Mouse (Mus musculus): ENCODE results near the gene Eml6. TPM values are rescaled to one million over a fixed set of nuclear protein-coding genes. Genes with fewer than 3 reads are reported as not detected.

Eml6 gene
- polyA plus RNA-seq, 1 experiment, result 39.6 TPM

GRCm38 (mm10) chr11:29799839-29800238 lies 226.0 kb downstream of the Eml6 start:
- no peak for DNase-seq (ENCODE audit: extremely low spot score in 1 of 2, low spot score in 1 of 2)

- DNase-seq (ENCODE audit: extremely low spot score in 1 of 2, low spot score in 1 of 2), result peak; percentile 68 to 78
Measured at GRCm38 (mm10) chr11:29795106-29795505, 230.7 kb downstream of the Eml6 start.

- peak in 1 of 2 experiments; percentile 43 for DNase-seq (ENCODE audit: extremely low spot score in 1 of 2, low spot score in 1 of 2)
Measured at GRCm38 (mm10) chr11:29794475-29794874, 231.4 kb downstream of the Eml6 start.

- no peak for DNase-seq (ENCODE audit: extremely low spot score in 1 of 2, low spot score in 1 of 2)
Measured at GRCm38 (mm10) chr11:29790796-29791195, 235.0 kb downstream of the Eml6 start.

GRCm38 (mm10) chr11:29788921-29789638 lies 236.8 kb downstream of the Eml6 start:
- DNase-seq (ENCODE audit: extremely low spot score in 1 of 2, low spot score in 1 of 2), result peak; percentile 92

- DNase-seq (ENCODE audit: extremely low spot score in 1 of 2, low spot score in 1 of 2), result no peak
Measured at GRCm38 (mm10) chr11:29788499-29788898, 237.3 kb downstream of the Eml6 start.

GRCm38 (mm10) chr11:29787473-29787872 lies 238.4 kb downstream of the Eml6 start:
- DNase-seq (ENCODE audit: extremely low spot score in 1 of 2, low spot score in 1 of 2), result peak in 1 of 2 experiments; percentile 49

- DNase-seq (ENCODE audit: extremely low spot score in 1 of 2, low spot score in 1 of 2), result no peak
Measured at GRCm38 (mm10) chr11:29786583-29787219, 239.1 kb downstream of the Eml6 start.

GRCm38 (mm10) chr11:29779409-29780026 lies 246.3 kb downstream of the Eml6 start:
- no peak for DNase-seq (ENCODE audit: extremely low spot score in 1 of 2, low spot score in 1 of 2)

- DNase-seq (ENCODE audit: extremely low spot score in 1 of 2, low spot score in 1 of 2), result no peak
Measured at GRCm38 (mm10) chr11:29778936-29779335, 246.9 kb downstream of the Eml6 start.

GRCm38 (mm10) chr11:29777964-29778363 lies 247.9 kb downstream of the Eml6 start:
- DNase-seq (ENCODE audit: extremely low spot score in 1 of 2, low spot score in 1 of 2), result peak; percentile 82 to 87

- DNase-seq (ENCODE audit: extremely low spot score in 1 of 2, low spot score in 1 of 2), result no peak
Measured at GRCm38 (mm10) chr11:29774760-29775159, 251.1 kb downstream of the Eml6 start.

GRCm38 (mm10) chr11:29774296-29774695 lies 251.5 kb downstream of the Eml6 start:
- no peak for DNase-seq (ENCODE audit: extremely low spot score in 1 of 2, low spot score in 1 of 2)

GRCm38 (mm10) chr11:29772279-29772678 lies 253.6 kb downstream of the Eml6 start:
- DNase-seq (ENCODE audit: extremely low spot score in 1 of 2, low spot score in 1 of 2), result no peak

- no peak for DNase-seq (ENCODE audit: extremely low spot score in 1 of 2, low spot score in 1 of 2)
Measured at GRCm38 (mm10) chr11:29770666-29771400, 255.0 kb downstream of the Eml6 start.

GRCm38 (mm10) chr11:29768523-29768922 lies 257.3 kb downstream of the Eml6 start:
- no peak for DNase-seq (ENCODE audit: extremely low spot score in 1 of 2, low spot score in 1 of 2)

- DNase-seq (ENCODE audit: extremely low spot score in 1 of 2, low spot score in 1 of 2), result peak; percentile 69
Measured at GRCm38 (mm10) chr11:29766313-29766982, 259.4 kb downstream of the Eml6 start.

- DNase-seq (ENCODE audit: extremely low spot score in 1 of 2, low spot score in 1 of 2), result no peak
Measured at GRCm38 (mm10) chr11:29765063-29765462, 260.8 kb downstream of the Eml6 start.

- no peak for DNase-seq (ENCODE audit: extremely low spot score in 1 of 2, low spot score in 1 of 2)
Measured at GRCm38 (mm10) chr11:29762768-29763167, 263.1 kb downstream of the Eml6 start.

GRCm38 (mm10) chr11:29761387-29761786 lies 264.4 kb downstream of the Eml6 start:
- DNase-seq (ENCODE audit: extremely low spot score in 1 of 2, low spot score in 1 of 2), result no peak
